Mouse (Mus musculus): Measurements from ENCODE around the gene Gm10330. TPM values are rescaled to one million over a fixed set of nuclear protein-coding genes. Genes with fewer than 3 reads are reported as not detected.
"Not testable (repeated sequence)": the region's sequence is repeated elsewhere in the genome, so short reads cannot be mapped to it uniquely, and the experiment has no call there.

Gm10330 gene
- 0.23 and 0.33 TPM in 2 replicates for polyA plus RNA-seq (2015; fragmentation: Nextera tagmentation; extraction: Ambion mirVana)

GRCm38 (mm10) chr12:23780165-23780564 is at the start of gene Gm10330:
TSS of gene Gm10330 (minus strand) at chr12:23780265.
- 91% methylated on average over 1 of the region's 1 CpGs for WGBS
- ATAC-seq (replicated peaks; ENCODE audit: insufficient number of reproducible peaks, insufficient read depth, low FRiP score, low read depth): not testable (repeated sequence)

DNA sequence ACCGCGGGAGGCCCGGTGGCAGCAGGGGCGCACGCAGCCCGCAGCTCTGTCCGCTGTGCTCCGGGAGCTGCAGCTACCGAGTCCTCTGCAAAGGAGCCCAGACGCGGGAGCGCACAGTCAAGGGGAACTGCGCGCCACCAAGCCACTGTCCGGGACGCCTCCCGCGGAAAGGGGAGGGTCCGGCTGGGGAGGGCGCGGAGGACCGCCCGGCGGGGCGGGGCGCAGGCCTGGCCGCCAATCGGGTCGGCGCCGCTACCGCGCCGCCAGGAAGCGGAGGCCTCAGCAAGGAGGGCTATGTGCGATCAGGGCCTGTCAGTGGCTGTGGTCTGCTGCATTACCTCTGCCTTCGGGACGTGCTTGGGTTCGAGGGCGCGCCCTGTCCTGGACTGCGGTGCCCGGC is 20.7 kb upstream of the Gm10330 start:
- H3K4me1 ChIP-seq (replicated peaks); H3K9me3 ChIP-seq (replicated peaks); H3K36me3 ChIP-seq; H3K27ac ChIP-seq; H3K27me3 ChIP-seq; ATAC-seq (replicated peaks; ENCODE audit: insufficient number of reproducible peaks, insufficient read depth, low FRiP score, low read depth); H3K9ac ChIP-seq: not testable (repeated sequence)
- peak overlapping the region; percentile 17 for H3K4me3 ChIP-seq
- peak overlapping the region; percentile 8; the same call in 1 of the 2 replicates for H3K4me2 ChIP-seq
- 8% methylated on average over 43 of the region's 43 CpGs for WGBS

More at GRCm38 (mm10) chr12:23780165-23780564, at the start of gene Gm10330:
- not testable (repeated sequence) for H3K4me3 ChIP-seq; H3K27me3 ChIP-seq; H3K27ac ChIP-seq; H3K36me3 ChIP-seq; H3K4me2 ChIP-seq; H3K9ac ChIP-seq; H3K4me1 ChIP-seq (replicated peaks); H3K9me3 ChIP-seq (replicated peaks)

GRCm38 (mm10) chr12:23800366-23800765 is 20.3 kb upstream of the Gm10330 start:
- Histone ChIP-seq H3K4me3 (peak overlapping the region; percentile 17), H3K4me2 (peak overlapping the region; percentile 8; the same call in 1 of the 2 replicates)
- not testable (repeated sequence) for H3K9me3 ChIP-seq (replicated peaks); H3K27ac ChIP-seq; ATAC-seq (replicated peaks; ENCODE audit: insufficient number of reproducible peaks, insufficient read depth, low FRiP score, low read depth); H3K9ac ChIP-seq; H3K36me3 ChIP-seq; H3K4me1 ChIP-seq (replicated peaks); H3K27me3 ChIP-seq
- 7% methylated on average over 29 of the region's 48 CpGs for WGBS
